Mouse (Mus musculus) retina, postnatal 7 days (tissue): ENCODE measurements at regions not wholly inside any gene's neighbourhood (a gene's known extent, or its start where the extent isn't known, plus 50 kb on each side); places are given as distances from the start of the nearest gene placed in this dataset.

Experiments used
- DNase-seq: peaks from one replicate; pipeline ENCODE4 v3.0.0-alpha.2; 2012; ENCODE audit warnings: low read depth, low spot score

DNA sequence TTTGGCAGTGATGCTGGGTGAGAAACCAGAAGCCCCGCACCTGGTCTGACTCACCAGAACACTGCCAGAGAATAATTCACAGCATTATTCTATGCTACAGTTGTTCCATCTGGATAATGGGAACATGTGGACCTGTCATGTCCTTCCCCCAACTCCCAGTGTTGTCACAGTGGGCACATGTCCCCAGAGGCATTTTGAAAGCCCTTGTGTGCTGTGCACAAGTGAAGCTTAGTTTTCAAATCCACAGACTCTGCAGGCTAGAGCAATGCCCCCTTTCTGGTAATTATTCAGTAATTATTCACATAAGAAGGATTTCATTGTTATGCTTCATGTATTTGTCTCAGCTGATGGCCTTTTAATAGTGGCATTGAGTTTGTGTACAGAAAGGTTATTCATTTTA, 146.7 kb downstream of the Slc4a3 start:
- no peak for DNase-seq

GRCm38 (mm10) chr1:75693231-75693914, 147.3 kb downstream of the Slc4a3 start:
- DNase-seq = peak; percentile 6

- no peak for DNase-seq
Observed at GRCm38 (mm10) chr1:75704832-75705650, 159.0 kb downstream of the Slc4a3 start.

DNA sequence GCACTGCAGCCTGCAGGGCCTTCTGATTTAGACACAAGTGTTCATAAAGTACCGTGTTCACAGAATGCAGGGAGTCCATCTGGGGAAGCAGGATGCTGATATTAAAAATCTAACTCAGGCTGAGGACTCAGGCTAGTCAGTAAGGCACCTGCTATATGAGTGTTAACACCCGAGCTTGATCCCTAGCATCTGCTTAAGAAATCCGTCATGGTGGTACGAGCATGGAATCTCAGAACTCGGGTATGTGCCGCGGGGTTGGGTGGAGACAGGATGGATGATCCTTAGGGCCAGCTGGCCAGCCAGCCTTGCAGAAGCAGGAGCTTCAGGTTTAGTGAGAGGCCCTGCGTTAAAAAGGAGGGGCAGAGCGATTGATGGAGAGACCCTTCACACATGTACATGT, 160.1 kb downstream of the Slc4a3 start:
- DNase-seq = no peak

- no peak for DNase-seq
Observed at GRCm38 (mm10) chr1:75723431-75723830, 177.4 kb downstream of the Slc4a3 start.

- no peak for DNase-seq
Observed at GRCm38 (mm10) chr1:75725329-75725728, 179.3 kb downstream of the Slc4a3 start.

- no peak for DNase-seq
Observed at GRCm38 (mm10) chr1:75728859-75729258, 182.8 kb downstream of the Slc4a3 start.

- no peak for DNase-seq
Observed at GRCm38 (mm10) chr1:75733791-75734190, 187.7 kb downstream of the Slc4a3 start.

DNA sequence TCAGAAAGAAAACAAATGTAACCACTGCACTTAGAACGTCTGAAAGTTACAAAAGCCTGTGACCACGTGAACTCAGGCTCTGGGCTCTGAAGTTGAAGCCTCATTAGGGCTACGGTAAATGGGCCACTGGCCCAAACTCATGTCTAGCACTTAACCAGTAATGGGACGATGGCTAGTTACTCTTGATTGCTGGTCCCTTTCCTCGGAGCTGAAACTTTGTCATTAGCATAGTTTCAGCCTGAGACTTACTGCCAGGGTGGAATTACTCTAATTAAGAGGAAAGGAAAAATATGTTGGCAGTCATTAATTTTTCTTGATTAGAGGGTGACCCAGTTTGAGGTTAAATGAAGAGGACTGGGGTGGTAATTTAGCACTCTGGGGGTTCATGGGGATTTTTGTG, 192.6 kb downstream of the Slc4a3 start:
- DNase-seq = no peak

DNA sequence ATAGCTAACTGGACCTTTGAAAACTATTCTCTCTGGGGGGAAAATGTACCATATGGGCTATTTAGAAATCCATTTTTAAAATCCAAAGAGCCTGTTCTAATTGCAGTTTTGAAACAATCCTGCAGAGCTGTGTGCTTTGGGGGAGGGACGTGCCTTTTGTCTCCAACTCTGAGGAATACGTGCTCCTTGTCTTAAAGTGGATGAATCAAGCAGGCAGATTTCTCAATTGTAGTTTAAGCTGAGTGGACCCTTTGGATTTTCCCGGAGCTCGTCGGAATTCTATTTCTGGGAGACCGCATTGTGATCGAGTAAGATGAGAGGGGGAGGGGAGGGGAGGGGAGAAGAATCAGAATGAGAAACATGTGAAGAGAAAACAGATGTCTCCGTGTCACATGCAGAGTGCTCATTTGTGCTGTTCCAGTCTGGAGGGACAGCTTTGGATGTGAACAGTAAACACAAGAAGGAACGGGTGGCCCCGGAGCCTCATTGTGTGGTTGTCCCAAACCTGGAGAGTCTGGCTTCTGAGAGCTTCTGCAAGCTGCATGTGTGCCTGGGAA, 203.7 kb downstream of the Slc4a3 start:
- DNase-seq = no peak

DNA sequence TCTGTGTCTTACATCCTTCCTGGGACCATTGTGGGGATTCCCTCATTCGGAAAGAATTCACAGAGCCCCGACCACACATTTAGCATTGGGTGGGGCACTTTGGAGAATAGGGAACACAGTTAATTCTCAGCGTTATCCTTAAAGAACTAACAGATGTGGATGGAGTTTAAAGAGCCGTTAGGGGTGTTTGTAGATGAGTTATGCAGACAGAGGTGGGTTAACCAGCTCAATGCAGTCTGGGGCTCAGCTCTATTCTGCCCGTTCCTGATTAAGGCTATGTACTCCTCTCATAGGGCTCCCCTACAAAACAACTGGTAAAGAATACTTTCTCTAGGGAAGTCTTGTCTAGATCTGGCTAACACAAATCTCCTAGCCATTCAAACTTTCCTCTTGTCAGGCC, 226.1 kb downstream of the Slc4a3 start:
- no peak for DNase-seq

DNA sequence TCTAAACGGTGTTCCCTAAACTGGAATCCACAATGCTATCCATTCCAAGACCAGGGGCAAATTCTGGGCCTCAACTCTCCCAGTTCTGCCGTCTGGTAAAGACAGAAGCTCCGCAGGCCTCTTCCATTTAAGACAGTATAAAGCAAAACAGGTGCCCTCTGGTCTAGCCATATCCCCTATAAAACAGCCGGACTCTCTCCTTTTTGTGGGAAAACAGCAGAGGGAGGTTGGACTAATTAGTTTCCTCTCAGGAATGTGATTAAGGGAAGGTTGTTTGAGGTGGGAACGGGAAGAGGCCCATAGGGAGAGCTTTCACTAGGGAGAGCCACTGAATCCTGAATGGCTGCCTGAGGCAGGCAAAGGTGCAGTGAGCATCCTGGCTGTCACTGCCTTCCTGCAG, 226.9 kb downstream of the Slc4a3 start:
- no peak for DNase-seq

DNA sequence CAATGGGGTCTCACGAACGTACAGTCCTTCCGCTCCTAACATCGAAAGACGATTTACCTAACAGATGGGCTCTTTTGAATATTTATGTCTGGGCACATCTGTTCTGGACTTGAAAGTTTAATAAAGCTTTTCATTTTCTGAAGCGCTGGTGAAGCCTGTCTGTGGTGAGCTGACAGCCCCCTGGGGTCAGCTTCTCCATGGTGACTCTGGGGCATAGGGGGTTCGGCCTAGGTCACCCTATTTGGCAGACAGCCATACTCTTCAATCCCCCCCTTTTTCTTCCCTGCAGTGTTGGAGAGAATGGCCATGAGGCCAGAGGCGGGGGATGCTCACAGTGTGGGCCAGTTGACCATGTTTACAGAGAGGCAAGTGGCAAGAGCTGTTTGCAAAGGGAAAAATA, 232.8 kb downstream of the Slc4a3 start:
- DNase-seq = no peak

DNA sequence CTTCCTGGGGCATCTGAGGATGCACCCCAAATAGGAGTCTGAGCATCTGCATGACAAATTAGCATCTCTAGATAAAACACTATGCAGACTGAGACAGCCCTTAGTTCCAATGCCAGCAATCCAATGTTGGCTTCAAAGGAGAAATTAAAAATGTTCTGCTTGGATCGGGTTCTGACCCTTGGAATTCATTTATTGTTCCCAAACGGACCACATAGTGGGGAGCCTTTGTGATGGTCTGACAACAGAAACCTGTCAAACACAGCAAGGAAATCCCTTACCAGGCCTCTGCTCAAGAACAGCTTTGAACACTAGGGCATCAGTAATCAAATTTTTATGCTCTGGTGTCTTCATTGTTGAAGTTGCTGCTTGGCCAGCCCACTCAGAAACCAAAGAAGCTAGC, 237.1 kb downstream of the Slc4a3 start:
- no peak for DNase-seq

- DNase-seq = no peak
Observed at GRCm38 (mm10) chr1:75786173-75786820, 240.2 kb downstream of the Slc4a3 start.

GRCm38 (mm10) chr1:75791509-75791908, 245.4 kb downstream of the Slc4a3 start:
- no peak for DNase-seq

DNA sequence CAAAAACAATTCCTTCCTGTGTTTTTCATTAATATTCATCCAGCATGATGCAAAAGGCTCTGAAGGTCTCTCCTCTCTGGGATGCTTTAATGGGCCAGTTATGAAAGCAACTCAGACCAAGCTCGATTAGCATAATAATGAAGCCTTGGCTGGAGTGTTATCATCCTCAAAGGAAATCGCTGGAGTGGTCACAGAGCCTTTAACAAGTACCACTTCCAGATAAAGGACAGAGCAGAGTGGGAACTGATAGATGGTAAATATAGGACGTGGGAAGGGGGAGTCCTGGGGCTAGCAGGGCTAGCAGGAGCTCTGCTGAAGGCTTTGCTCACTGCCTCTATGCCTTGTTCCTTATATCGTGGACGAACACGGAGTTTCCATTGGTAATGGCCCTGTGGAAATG, 251.7 kb downstream of the Slc4a3 start:
- no peak for DNase-seq

DNA sequence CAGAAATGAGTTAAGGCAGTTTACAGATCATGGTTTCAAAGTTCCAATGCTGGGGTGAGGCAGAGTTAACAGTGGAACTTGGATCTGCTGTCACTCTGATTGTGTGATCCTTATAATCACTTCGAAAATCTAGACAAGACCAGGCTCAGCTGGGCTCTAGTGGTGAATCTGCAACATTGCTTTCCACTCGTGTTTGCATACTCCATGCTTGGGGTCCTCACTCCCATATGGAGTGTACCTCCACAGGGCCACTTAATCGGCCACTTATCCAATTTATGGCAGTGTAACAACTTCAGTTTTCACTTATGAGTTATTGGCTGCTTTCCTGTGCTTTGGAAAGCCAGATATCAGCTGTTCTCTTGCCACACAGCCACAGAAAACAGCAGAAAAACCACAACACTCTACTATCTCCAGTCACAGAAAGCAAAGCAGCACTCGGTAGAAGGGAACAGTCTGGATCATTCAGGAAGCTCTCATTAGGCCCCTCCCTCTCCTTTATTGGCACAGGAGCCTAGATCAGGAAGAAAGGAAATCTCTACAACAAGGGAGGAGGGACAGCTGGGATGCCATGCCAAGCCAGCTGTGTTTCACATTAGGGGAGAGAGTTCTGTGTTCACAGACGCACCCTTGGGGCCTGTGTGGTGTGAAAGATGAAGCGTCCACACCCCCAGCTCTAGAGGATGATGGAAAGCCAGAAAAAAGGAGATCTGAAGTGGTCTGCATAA, 252.5 kb downstream of the Slc4a3 start:
- DNase-seq = no peak

DNA sequence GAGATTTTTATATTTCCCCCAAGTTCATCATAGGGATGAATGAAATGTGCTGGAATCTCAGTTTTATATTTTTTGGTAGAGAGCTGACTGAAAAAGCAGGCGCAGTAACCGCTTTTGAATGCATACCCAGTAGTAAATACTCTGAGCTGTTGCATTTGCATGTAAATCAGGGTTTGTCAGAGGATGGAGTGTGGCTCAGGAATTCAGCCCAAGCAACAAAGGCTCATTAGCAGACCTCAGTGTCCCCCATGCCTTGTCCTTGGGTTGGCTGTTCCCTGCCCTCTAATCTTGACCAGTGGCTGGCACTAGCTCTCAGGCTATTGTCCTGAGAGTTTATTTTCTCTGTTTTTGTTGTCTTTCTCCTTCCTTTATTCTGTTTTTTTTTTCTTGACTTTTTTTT, 258.4 kb downstream of the Slc4a3 start:
- DNase-seq = no peak

GRCm38 (mm10) chr1:75812471-75812870, 266.4 kb downstream of the Slc4a3 start:
- DNase-seq = no peak

DNA sequence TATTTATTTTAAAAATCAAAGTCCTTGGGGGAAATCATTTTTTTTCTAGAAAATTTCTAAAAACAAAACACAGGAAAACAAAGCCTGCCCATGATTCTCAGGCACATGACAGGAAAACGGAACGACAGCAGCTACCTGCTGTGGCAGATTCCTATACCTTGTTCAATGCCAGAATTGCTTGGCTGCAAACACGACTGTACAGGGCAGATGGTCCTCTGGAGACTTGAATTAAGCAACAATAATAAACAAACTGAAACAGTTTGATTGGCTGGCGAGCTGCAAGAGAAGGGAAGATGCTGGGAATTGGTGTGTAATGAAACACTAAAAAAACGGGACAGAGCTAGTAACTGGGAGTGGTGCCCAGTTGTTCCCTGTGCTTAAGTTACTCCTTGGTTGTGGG, 280.1 kb downstream of the Slc4a3 start:
- DNase-seq = no peak
